Mouse (Mus musculus) kidney, adult 9 months (tissue): ENCODE data around the gene Rabl6.
"Not testable (repeated sequence)": the region's sequence is repeated elsewhere in the genome, so short reads cannot be mapped to it uniquely, and the experiment has no call there.

Experiments
- DNase-seq: peaks from one replicate; pipeline ENCODE4 v3.0.0; 2022

Rabl6 gene

DNA sequence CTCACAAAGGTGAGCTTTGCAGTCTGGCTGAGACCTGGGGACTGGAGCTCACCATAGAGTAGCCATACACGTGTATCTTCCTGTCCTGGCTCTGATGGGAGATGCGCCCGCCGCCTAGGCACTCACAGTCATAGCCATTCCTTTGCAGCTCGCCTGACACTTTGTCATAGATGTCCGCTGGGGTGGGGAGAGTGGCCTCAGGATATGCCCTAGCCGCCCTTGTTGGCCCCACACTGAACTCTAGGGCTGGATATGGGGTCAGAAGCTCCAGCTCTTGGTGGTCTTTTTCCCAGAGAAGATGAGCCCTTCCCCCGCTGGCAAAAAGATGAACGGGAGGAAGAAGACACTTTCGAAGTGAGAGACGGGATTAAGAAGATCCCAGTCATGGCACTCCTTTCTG is 34.2 kb downstream of the Rabl6 start:
- DNase-seq: no peak

DNA sequence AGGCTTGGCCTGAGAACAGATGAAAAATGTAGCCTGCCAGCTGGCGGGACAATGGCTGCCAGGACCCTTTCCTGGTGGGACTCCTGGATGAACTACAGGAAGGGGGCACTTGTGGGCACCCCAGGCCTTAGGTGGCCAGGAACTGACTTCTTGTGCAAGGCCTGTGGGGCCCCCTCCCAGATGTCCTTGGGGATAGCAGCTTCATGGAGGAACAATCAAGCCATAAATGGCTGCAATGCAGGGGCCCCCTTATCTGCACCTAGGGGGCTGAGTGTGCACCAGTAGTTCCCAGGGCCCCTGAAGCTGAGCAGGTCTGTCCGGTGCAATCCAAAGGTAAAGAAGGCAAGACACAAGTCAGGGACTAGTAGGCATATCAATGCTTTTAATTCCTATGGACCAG is 35.3 kb downstream of the Rabl6 start:
- DNase-seq: no peak

DNA sequence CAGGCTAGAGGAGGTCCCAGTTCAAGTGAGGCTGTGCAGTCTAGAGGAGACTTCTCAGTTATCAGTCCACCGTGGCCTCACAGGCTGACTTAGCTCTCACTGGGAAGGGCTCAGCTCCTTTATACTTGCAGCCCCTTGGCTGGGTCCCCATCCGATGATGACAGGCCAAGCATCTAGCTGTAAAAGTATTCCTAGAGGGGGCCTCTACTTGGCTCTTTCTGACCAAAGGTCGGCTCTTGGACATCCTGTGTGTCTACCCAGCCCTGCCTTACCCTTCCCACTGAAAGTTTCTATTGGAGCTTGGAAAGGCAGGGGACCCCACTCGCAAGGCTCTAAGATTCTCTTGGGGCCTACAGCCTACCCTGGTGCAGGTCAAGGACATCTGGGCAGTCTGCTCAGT is 37.1 kb downstream of the Rabl6 start:
- no peak for DNase-seq

DNA sequence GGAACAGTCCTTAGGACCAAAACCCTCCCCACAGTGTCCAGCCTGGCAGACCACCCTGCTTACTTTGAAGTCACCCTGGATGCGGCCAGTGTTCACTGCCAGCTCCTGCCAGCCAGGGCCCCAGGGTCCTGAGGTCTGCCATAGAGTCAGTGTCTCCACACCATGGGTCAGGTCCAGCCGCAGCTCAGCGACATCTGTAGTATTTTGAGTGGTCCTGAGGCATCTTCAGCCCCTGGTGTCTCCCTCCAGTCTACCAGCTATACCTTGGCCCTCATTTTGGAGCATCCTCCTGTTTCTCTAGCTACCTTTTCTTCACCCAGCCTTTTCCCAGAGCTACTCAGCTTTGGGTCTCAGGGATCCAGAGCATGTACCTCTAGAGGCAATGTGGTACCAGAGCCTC is 39.0 kb downstream of the Rabl6 start:
- no peak for DNase-seq

DNA sequence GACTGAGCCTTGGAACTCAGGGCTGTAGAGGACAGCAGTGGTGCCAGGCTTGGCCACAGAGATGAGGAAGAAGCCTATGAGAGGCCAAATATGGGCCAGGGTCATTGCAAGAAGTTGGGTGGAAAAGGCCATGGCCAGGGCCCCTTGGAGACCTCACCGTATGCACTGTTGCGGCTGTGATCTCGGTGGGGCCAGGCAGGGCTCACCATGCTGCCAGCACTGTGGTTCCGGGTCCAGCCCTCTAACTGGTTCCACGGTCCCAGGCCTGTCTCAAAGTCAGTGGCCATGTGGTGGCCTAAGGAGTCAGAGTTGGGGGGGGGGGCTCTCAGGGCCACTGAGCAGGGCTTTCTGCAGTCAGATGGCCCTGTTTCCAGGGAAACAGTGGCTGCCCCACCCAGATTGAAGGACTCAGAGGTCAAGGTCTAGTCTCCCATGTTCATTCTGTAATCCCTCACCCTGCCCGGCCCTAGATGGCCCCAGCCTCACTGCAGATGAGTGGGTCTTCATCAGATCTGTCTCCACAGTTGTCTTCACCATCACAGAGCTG is 39.8 kb downstream of the Rabl6 start:
- no peak for DNase-seq

DNA sequence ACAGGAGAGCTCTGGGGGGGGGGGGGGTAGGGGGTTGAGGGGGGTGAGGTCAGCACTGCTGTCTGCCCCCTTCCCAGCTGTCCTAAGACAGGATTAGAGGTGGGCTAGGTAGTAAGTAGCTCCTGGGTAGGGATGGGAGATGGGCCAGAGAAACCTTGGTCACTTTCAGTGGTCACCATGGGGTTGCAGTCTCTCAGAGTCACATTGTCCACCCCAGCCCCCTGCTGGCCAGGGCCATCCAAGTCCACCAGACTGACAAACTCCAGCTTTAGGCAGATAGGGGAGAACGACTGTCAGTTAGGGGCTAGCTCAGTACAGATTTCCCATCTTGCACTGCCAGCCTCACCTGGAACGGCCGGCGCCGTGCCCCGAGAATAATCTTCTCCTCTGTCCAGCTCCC is 41.8 kb downstream of the Rabl6 start:
- no peak for DNase-seq

DNA sequence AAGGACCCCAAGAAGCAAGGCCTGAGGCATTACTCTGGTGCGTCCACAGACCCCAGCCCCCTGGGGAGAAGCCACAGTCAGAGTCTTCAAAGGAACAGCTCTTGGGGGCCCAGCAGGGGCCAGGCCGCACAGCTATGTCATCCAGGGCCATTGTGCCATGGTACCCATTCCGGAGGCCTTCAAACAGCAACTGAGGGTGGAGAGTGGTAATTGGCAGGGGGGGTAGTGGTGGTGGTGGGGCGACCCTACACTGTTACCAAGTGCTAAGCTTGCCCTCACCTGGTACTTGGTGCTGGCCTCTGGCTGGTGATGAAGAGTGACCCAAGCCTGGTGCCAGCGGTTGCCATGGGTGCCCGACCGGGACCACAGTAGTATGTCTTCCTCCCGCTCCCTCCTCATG is 42.6 kb downstream of the Rabl6 start:
- DNase-seq: no peak

DNA sequence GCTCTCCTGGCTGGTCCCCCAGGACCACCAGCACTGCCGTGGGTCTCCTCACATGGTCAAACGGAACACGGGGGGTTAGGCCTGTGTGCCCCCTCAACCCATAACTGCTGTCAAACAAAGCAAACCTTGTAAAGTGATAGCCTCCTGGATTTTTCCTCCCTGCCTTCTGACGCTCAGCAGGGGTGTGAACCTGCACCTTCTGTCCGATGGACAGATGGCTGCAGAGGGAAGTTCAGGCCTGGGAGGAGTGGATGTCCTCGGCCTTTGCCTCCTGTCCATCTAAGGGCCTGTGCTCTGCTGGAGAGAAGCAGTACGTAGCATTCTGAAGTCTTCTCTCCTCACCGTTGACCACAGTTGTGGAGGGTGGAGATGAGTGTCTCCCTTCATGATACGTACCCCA is 46.4 kb downstream of the Rabl6 start:
- no peak for DNase-seq

DNA sequence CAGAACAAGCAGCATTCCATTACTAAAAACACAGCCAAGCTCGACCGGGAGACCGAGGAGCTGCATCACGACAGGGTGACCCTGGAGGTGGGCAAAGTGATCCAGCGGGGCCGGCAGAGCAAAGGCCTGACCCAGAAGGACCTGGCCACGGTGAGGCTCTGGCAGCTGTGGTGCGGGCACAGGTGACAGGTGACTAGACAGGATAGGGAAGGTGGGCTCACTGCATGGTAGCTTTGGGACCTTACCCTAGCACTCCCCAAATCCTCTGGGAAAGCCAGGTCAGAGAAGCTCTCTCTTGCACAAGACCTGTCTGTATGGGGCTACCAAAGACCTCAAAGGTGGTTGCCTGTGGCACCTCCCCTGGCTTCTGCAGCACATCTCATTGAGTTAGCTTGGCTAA is 47.8 kb downstream of the Rabl6 start:
- DNase-seq: no peak

DNA sequence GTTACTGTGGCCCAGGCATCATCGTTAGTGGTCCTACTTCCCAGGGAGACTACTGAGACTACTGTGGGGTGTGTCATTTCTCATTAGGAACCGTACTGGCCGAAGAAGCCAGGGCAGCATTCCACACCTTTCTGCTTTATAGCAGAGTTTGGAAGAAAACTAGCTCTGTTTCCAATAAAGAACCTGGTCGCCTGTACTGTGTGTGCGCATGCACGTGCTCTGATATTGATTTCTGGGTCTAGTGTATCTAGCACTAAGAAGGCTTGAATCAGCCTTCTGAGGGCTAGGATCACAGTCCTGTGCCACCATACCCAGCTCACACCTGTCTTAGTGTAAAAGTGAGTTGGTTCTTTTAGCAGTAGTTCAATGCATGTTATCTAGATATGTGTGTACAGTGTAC is 49.5 kb downstream of the Rabl6 start:
- no peak for DNase-seq

DNA sequence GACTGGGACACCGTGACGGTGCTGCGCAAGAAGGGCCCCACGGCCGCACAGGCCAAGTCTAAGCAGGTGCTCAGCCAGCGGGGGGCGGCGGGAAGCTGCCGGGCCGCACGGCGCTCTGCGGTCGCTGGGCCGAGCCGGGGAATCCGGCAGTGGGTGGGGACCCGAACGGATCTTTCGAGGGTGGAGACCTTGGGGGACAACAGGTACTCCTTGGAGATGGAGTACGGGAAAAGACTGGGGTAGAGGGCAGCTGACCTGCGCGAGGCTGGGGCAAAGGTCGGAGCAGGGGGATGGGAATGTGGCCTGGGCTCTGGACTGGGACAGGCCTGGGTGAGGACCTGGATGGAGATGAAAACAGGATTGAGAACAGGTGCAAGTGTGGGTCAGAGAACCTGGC is 50.4 kb downstream of the Rabl6 start:
- peak; percentile 77 for DNase-seq

DNA sequence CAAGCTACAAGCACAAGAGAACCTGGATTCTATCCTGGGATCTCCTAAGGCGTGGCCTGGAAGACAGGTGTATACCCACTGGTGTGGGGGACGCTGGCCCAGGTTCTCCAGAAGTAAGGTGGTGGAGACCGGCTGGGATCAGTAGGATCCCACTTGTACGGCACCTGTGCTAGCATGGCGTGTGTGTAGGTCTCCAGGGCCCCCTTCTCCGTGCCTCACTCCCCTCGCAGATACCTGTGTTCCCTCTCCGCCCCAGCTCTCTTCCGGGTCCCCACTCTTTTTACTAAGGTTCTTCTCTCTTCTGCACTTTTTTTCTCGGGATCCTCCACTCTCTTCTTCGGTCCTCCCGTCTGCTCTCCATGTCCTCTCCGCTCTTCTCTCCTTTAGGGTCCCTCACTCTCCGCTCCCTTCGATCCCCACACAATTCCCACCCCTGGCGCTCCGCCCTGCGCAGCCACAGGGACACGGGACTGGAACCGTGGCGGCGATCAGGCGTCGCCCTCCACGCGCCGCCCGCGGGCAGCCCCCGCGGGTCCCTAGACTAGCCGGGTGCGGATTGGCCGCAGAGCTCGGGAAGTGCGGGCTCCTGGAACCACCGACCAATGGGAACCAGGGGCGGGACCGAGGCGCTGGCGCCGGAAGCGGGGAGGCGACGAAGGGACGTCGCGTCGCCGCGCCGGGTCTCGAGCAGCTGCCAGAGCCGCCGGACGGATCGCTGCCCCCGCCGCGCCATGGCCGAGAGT is 50.9 kb downstream of the Rabl6 start, which contains the start of gene Edf1:
Edf1 (plus strand) TSS at position 627 of the 743 bp plus-strand sequence.
- DNase-seq: peak; percentile 95

DNA sequence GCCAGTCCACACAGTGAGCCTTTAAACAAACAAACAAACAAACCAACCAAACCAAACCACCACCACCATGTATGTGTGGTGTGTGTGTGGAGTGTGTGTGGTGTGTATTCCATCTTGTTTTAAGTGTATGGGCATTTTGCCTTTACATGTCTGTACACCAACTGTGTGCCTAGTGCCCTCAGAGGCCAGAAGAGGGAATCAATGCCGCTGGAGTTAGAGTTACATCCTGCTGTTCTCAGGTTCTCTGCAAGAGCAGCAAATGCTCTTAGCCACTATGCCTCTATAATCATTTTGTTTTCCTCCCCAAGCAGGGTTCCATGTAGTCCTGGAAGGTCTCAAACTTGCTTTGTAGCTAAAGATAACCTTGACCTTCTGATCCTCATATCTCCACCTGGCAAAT is 52.0 kb downstream of the Rabl6 start:
- no peak for DNase-seq

DNA sequence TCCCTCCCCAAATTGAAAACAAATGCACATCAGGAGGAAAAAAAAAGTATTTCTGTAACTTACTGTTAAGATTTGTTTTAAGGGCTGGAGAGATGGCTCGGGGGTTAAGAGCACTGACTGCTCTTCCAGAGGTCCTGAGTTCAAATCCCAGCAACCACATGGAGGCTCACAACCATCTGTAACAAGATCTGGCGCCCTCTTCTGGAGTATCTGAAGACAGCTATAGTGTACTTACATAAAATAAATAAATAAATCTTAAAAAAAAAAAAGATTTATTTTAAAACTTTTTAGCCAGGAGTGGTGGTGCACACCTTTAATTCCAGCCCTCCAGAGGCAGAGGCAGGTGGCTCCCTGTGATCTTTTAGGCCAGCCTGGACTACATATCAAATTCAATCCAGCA is 52.8 kb downstream of the Rabl6 start:
- not testable (repeated sequence) for DNase-seq

DNA sequence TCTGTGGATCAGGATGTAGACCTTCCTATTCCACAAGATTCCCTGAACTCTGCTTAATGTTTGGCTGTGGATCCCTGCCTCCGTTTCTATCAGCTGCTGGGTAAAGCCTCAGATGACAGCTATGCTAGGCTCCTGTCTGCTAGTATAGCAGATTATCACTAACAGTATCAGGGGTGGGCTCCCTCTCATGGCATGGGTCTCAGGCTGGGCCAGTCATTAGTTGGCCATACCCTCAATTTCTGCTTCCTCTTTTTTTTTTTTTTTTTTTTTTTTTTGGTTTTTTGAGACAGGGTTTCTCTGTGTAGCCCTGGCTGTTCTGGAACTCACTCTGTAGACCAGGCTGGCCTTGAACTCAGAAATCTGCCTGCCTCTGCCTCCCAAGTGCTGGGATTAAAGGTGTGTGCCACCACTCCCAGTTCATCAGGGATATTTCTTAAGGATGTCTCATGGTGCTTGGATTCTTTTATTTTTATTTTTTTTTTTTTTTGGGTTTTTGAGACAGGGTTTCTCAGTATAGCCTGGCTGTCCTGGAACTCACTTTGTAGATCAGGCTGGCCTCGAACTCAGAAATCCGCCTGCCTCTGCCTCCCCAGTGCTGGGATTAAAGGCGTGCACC is 55.0 kb downstream of the Rabl6 start:
- not testable (repeated sequence) for DNase-seq

DNA sequence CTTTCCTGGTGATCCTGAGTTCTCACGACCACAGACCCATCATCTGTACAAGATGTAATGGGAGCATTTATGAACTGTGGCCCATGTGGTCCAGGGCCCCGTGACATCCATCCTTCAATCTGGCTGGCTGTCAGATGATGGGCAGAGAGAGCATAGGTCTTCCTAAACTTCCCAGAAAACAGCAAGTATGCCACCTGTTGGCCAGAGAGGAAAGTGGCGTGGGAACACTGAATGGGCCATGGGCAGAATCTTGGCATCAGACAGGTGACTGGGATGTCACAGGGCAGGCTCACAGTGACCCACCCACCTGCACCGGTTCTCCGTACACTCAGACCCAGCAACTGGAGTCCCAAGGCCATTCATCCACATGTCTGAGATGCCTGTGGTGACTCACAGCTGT is 57.1 kb downstream of the Rabl6 start:
- DNase-seq: peak; percentile 83

DNA sequence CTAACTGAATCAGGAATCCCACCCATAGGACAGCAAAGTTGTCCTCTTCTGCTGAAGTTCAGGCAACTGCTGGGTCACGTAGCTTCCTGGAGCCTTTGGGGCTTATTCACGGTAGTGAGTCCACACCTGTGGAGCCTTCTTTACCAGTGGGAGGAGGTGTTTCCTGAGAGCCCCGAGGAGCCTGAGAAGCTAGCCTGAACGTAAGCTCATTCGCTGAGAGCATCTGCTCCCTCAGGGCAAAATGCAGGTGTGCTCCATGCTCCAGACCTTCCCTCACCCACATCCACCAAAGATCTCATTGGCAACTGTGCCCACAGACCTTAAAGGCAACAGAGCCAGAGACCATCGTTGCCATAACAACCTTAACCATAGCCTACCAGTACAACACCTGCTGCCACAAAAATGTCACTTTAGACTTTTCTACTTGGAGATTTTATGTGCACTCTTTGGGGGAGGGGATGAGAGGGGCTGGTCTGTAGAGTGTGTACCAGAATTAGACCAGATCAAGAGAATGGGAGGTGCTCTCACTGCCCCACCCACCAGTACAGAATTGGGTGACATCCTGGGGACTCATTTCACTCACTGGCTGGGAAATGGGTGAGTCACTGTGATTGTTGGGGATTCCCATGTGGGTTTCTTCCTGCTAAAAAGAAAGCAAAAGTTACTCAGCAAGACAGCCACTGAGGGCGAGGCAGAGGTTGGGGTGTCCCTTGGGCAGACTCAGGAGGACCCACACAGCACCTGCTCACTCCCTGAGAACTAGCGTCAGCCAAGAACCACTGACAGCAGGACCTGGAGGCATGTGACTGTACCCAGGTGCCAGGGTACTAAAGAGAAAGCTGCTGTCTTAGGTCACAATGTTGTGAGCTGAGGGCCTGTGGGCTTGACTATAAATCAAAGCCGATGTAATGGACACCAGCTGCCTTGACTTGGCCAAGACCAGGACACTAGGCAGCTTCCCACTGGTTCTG is 59.0 kb downstream of the Rabl6 start:
- no peak for DNase-seq

DNA sequence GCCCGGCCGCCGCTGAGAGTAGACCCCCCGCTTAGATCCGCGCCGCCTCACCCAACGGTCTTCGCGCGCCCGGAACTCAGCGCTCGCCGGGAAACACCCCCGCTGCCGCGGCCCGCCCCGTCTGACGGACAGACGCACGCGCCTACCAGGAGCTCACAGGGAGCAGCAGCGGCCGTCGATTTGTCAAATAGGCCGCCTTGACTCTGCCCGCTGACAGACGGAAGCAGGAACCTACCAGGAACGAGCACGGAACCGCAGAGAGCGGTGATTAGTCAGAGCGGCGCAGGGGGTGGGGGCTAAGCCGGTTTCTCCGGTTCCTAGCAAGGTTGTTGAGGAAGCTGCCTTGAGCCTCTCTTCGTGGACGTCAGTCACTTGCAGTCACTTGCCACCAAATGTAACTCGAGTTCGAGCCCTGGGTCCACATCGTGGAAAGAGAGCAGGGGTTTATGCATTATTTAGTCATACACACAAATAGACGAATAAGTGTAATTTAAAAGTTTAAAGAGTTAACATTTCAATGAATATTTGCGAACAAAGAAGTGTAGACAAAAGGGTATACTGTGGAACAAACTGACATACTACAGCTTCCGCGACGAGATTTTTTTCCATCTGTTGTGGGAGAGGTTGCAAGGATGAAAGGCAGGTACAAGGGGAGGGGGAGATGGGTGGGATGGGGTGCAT is 61.4 kb downstream of the Rabl6 start, which contains the start of gene Traf2:
Traf2 (minus strand) TSS at position 130 of the 681 bp plus-strand sequence.
- DNase-seq: peak; percentile 99

DNA sequence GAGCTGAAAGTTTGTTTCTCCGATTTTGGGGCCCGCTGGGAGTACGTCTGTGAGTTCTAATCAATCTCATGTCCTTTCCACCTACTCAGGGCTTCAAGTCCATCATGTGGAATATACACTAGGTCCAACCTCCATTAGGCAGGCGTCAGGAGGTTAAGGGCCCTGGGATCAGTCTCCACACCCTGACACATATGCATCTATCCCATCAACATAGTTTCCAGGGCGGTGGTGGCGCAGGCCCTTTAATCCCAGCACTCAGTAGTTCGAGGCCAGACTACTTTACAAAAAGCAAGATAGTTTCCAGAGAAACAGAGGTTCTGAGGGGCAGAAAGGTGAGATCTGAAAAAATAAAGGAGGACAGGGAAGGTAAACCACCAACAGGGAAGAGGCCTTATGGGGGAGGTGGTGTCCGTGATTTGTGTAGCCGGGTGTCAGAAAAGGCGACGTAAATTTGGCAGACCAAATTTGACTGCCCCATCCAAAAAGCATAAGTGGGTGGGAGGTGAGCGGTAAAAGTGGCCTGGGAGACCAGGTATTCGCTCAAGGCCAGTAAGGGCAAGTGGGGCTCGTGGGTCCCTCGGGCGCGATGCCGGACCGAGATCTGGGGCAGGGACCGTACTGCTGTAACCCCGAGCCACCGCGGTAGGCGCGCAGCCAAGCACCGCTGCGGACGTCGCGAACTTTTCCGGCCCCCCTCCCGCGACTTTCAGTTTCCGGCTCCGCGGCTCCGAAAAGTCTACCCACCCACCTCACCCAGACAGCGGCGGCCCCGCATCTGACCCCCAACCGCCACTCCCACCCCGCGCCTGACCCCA is 62.1 kb downstream of the Rabl6 start:
- DNase-seq: no peak

DNA sequence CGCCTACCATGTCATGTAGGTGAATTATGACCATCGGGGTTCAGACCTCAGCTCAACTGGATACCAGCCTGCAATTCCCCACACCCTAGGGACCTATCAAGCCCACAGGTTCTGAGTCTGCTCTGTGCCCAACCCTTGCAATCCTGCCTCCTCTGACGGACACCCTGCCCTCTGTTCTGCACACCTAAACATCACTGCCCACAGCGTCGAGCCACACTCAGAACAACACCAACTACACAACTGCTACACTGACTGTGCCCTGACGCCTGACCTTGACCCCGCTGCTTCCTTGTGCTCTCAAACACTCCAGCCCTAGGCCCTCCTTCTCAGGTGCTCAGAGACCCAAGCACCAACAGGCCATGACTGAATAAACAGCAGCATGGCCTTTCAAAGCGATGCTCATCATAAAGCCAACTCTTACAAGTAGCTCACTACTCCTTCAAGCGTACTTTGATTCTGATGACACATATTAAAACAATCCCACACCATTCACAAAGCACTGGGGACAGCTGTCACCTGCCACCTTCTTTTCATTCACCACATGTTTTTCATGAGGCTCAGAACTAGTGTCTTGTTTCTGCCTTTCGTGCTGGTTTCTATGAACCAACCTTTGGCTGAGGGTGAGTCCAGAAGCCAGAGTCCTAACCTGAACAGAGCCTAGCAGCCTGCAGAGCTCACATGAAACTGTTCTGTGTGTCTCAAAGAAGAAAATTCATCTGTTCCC is 66.5 kb downstream of the Rabl6 start:
- no peak for DNase-seq

DNA sequence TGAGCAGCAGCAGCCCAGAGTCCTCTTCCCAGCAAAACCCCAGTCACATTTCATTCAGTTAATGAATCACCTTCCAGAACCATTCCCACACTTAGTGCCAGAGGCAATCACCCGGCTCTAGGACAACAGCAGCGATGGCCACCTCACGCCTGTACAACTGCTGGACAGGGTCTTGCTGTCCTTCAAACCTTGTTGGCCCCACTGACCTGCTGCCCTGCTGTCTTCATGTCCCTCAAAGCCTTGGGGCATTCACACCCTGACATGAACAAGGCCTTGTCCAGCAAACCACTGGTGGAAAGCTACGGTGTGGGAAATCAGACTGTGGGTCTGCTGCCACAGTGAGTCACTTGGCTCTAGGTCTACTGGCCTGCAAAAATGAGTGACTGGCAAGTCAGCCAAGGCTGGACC is 67.8 kb downstream of the Rabl6 start:
- DNase-seq: peak; percentile 66
